Mouse (Mus musculus) hindbrain, postnatal 0 days (tissue): Measurements from ENCODE around the gene Selenoo. TPM values are rescaled to one million over a fixed set of nuclear protein-coding genes. Genes with fewer than 3 reads are reported as not detected.

Experiments used
- ATAC-seq: fragments of 200-750 bp; cut with Nextera tagmentation; 2 replicates; pipeline ENCODE4 v1.8.0; 2017; ENCODE audit warnings: mild to moderate bottlenecking, moderate TSS enrichment, moderate library complexity
- DNase-seq: peaks from one replicate; pipeline ENCODE4 v3.0.0-alpha.2; 2015; ENCODE audit warnings: low spot score
- H3K27ac ChIP-seq: fragments of 300-500 bp; sonication (generic); 2 replicates; pipeline ENCODE4 v1.5.1; 2014; ENCODE audit warnings: mild to moderate bottlenecking
- H3K27me3 ChIP-seq: fragments of 300-500 bp; sonication (generic); 2 replicates; pipeline ENCODE4 v1.6.1; 2014; ENCODE audit warnings: low read length, mixed read lengths; ENCODE audit not compliant: insufficient read depth
- H3K36me3 ChIP-seq: fragments of 300-500 bp; sonication (generic); 2 replicates; pipeline ENCODE4 v1.6.1; 2014; ENCODE audit warnings: low read length, mixed read lengths; ENCODE audit not compliant: insufficient read depth
- H3K4me1 ChIP-seq: fragments of 300-500 bp; sonication (generic); 2 replicates; pipeline ENCODE4 v1.6.1; 2014; ENCODE audit warnings: antibody characterized with exemption, low read length, mixed read lengths; ENCODE audit not compliant: insufficient read depth
- H3K4me2 ChIP-seq: fragments of 300-500 bp; sonication (generic); 2 replicates; pipeline ENCODE4 v1.6.1; 2014; ENCODE audit warnings: low read depth, mild to moderate bottlenecking, low read length, moderate library complexity, mixed read lengths
- H3K4me3 ChIP-seq: fragments of 300-500 bp; sonication (generic); 2 replicates; pipeline ENCODE4 v1.5.1; 2014; ENCODE audit warnings: low read length
- H3K9ac ChIP-seq: fragments of 300-500 bp; sonication (generic); replicated peaks from 2 replicates; pipeline ENCODE4 v1.6.1; 2014; ENCODE audit warnings: mild to moderate bottlenecking, low read length, moderate library complexity, mixed read lengths
- H3K9me3 ChIP-seq: fragments of 300-500 bp; sonication (generic); 2 replicates; pipeline ENCODE4 v1.6.1; 2016; ENCODE audit warnings: low read length, mixed read lengths
- CTCF ChIP-seq: IDR thresholded peaks from 2 replicates; pipeline ENCODE4 v1.5.1; 2016; ENCODE audit warnings: antibody characterized with exemption, control low read depth, low read depth
- WGBS: fragments of 180-500 bp; shearing (Covaris S2); extraction: QIAGEN DNeasy Blood & Tissue Kit; methylation state at CpG from one replicate; pipeline ENCODE4 v1.1.7; 2014; 5-methylcytosine and 5-hydroxymethylcytosine counted together
- polyA plus RNA-seq: library from polyadenylated mRNA; unstranded; fragments of >200 nt; fragmentation: Nextera tagmentation; extraction: Ambion mirVana; gene quantifications from 2 replicates; pipeline ENCODE4 v1.2.1, GENCODE M21; 2015
- total RNA-seq: library from RNA; depleted of rRNA; stranded (reverse); fragments of >200 nt; gene quantifications from 2 replicates; pipeline ENCODE4 v1.2.3, GENCODE M21; 2014

The Selenoo gene
- total and polyA plus RNA-seq, 2 experiments from 2014 or later: 20.4 to 50.1 TPM

DNA sequence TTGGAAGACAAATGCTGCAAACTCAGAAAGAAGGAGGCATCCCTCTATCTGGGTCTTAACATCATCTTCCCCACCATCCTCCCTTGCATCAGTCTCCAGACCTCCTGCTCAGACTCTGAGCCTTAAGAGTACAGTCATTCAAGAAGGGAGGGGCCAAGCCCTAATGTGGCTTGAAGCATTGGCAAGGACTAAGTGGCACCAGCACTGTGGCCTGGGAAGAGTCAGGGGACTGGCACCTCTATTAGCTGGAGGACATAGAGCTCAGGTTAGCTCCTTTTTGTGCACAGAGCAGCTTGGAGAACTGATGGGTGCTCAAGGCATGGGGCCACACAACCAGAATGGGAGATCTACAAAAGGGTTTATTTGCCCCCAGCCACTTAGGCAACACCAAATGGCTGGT lies 41.4 kb downstream of the Selenoo start:
- Histone ChIP-seq H3K9me3 (no peaks in the 10 kb centered on the region), H3K36me3 (no peaks in the 10 kb centered on the region), H3K27ac (no peak overlapping the region), H3K4me3 (no peak overlapping the region), H3K27me3 (no peaks in the 10 kb centered on the region), H3K9ac (no peak overlapping the region), H3K4me2 (no peak overlapping the region), H3K4me1 (peaks cover 12% of the 10 kb centered on the region)
- no peak for DNase-seq
- no peak for TF ChIP-seq CTCF
- ATAC-seq: no peak

- Histone ChIP-seq H3K9ac (no peak overlapping the region), H3K27ac (no peak overlapping the region), H3K4me2 (no peak overlapping the region), H3K4me3 (no peak overlapping the region), H3K27me3 (no peaks in the 10 kb centered on the region), H3K4me1 (peaks cover 12% of the 10 kb centered on the region), H3K9me3 (no peaks in the 10 kb centered on the region), H3K36me3 (no peaks in the 10 kb centered on the region)
- 94% methylated on average over 3 of the region's 3 CpGs for WGBS
- ATAC-seq: no peak
- DNase-seq: no peak
- TF ChIP-seq CTCF: no peak
These were observed 42.4 kb downstream of the Selenoo start for GRCm38 (mm10) chr15:89131316-89131715.

GRCm38 (mm10) chr15:89136461-89137155 lies 47.7 kb downstream of the Selenoo start:
- Histone ChIP-seq H3K36me3 (no peaks in the 10 kb centered on the region), H3K27ac (no peak overlapping the region), H3K4me3 (no peak overlapping the region), H3K9ac (no peak overlapping the region), H3K27me3 (0 out of 2 replicates have a peak, but pooled peaks cover 4% of the 10 kb centered on the region), H3K9me3 (no peaks in the 10 kb centered on the region), H3K4me1 (peaks cover 7% of the 10 kb centered on the region), H3K4me2 (no peak overlapping the region)
- TF ChIP-seq CTCF: no peak
- WGBS: 98% methylated on average over 5 of the region's 5 CpGs
- DNase-seq (no peak), ATAC-seq (no peak)

DNA sequence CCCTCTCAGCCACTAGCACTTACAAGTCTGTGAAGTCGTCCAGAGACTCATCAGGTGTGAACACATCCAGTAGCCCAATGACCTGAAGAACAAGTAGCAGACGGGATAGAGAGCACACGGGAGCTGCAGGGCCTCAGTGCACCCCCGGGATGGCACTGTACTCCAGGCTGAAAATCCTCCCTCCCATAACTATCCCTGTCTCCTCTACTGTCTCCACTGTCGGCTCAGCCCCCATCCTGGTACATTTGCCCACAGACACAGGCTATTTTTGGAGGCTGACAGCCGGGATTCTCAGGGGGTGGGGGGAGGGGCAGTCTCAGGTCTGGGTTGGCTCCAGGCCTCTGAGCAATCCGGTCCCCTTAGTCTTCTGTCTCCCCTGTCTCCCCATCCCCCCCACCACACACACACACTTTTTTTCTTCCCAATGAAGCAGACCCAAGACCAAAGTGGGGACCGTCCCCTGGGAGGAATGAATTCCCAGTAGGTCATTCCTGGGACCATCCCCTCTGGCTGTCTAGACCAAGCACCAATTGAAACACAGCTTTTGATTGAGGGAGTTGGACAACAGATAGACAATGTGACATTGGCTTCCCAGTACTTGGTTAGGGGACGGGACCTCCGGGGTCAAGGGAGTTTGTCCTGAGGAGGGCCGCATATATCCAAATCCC lies 48.6 kb downstream of the Selenoo start:
- no peak overlapping the region for H3K9ac ChIP-seq
- no peak overlapping the region for H3K27ac ChIP-seq
- H3K4me3 ChIP-seq: no peak overlapping the region
- DNase-seq: no peak
- WGBS: 72% methylated on average over 11 of the region's 11 CpGs
- no peaks in the 10 kb centered on the region for H3K9me3 ChIP-seq
- no peak overlapping the region for H3K4me2 ChIP-seq
- H3K4me1 ChIP-seq: peaks cover 7% of the 10 kb centered on the region
- TF ChIP-seq CTCF: no peak
- H3K36me3 ChIP-seq: no peaks in the 10 kb centered on the region
- 0 out of 2 replicates have a peak, but pooled peaks cover 4% of the 10 kb centered on the region for H3K27me3 ChIP-seq
- no peak for ATAC-seq

DNA sequence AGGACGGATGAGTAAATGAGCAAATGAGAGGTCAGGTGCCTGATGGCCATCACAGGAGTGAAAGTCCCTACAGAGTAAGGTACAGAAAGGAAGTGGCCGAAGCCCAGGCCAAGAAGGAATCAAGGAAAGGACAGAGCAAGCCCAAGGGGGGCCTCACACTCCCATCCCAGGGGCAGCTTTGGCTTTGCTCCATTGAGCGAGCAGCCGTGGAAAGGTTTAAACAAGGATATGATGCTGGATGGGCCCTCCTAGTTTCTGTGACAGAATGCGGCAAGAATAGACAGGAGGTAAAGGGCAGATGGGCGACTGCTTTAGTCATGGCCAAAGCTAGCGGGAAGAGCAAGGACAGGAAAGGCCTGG lies 49.1 kb downstream of the Selenoo start:
- ATAC-seq (no peak), DNase-seq (no peak)
- WGBS: 85% methylated on average over 7 of the region's 7 CpGs
- Histone ChIP-seq H3K4me1 (peaks cover 7% of the 10 kb centered on the region), H3K36me3 (no peaks in the 10 kb centered on the region), H3K9me3 (no peaks in the 10 kb centered on the region), H3K4me2 (no peak overlapping the region), H3K27me3 (0 out of 2 replicates have a peak, but pooled peaks cover 4% of the 10 kb centered on the region), H3K27ac (no peak overlapping the region), H3K9ac (no peak overlapping the region), H3K4me3 (no peak overlapping the region)
- TF ChIP-seq CTCF: no peak

- Histone ChIP-seq H3K9ac (no peak overlapping the region), H3K36me3 (no peaks in the 10 kb centered on the region), H3K27me3 (0 out of 2 replicates have a peak, but pooled peaks cover 4% of the 10 kb centered on the region), H3K4me1 (peaks cover 7% of the 10 kb centered on the region), H3K9me3 (no peaks in the 10 kb centered on the region), H3K4me3 (no peak overlapping the region), H3K4me2 (no peak overlapping the region), H3K27ac (no peak overlapping the region)
- DNase-seq: no peak
- TF ChIP-seq CTCF: no peak
- ATAC-seq: no peak
- 96% methylated on average over 6 of the region's 6 CpGs for WGBS
These were observed 49.6 kb downstream of the Selenoo start for GRCm38 (mm10) chr15:89138531-89138930.
